Mouse (Mus musculus): ENCODE data around the gene Cdh3. TPM values are rescaled to one million over a fixed set of nuclear protein-coding genes. Genes with fewer than 3 reads are reported as not detected.

Cdh3 gene
- polyA plus RNA-seq, 1 experiment from 2014 or later, result 0.65 TPM

- WGBS (ENCODE audit: insufficient replicate concordance), result 61% methylated on average over 4 of the region's 4 CpGs
- Histone ChIP-seq H3K4me1 (ENCODE audit: insufficient read depth) (no peaks in the 10 kb centered on the region), H3K36me3 (replicated peaks; ENCODE audit: insufficient read depth, low read length) (no peaks in the 10 kb centered on the region), H3K27me3 (ENCODE audit: insufficient read depth, low read length) (no peaks in the 10 kb centered on the region), H3K4me3 (ENCODE audit: low read depth, low read length) (no peak overlapping the region), H3K27ac (ENCODE audit: low read depth) (no peak overlapping the region), H3K4me2 (ENCODE audit: low read depth, low read length) (no peak overlapping the region), H3K9ac (replicated peaks) (no peak overlapping the region), H3K9me3 (ENCODE audit: low read length) (no peaks in the 10 kb centered on the region)
- peak; percentile 36 for DNase-seq
- TF ChIP-seq CTCF (IDR thresholded peaks at IDR 0.05; ENCODE audit: low read depth) (peak; percentile 71), EP300 (IDR thresholded peaks at IDR 0.05; ENCODE audit: low read depth) (no peak)
- ATAC-seq, result no peak
Measured at GRCm38 (mm10) chr8:106530566-106530965, 19.9 kb downstream of the Cdh3 start.

- DNase-seq (no peak), ATAC-seq (no peak)
- H3K4me3 ChIP-seq (ENCODE audit: low read depth, low read length), result no peak overlapping the region
- no peaks in the 10 kb centered on the region for H3K9me3 ChIP-seq (ENCODE audit: low read length)
- no peak overlapping the region for H3K27ac ChIP-seq (ENCODE audit: low read depth)
- H3K27me3 ChIP-seq (ENCODE audit: insufficient read depth, low read length), result no peaks in the 10 kb centered on the region
- no peaks in the 10 kb centered on the region for H3K36me3 ChIP-seq (replicated peaks; ENCODE audit: insufficient read depth, low read length)
- H3K9ac ChIP-seq (replicated peaks), result no peak overlapping the region
- WGBS (ENCODE audit: insufficient replicate concordance), result 40% methylated on average over 7 of the region's 7 CpGs
- no peak for TF ChIP-seq CTCF (IDR thresholded peaks at IDR 0.05; ENCODE audit: low read depth)
- no peak for TF ChIP-seq EP300 (IDR thresholded peaks at IDR 0.05; ENCODE audit: low read depth)
- H3K4me2 ChIP-seq (ENCODE audit: low read depth, low read length), result no peak overlapping the region
- H3K4me1 ChIP-seq (ENCODE audit: insufficient read depth), result no peaks in the 10 kb centered on the region
Measured at GRCm38 (mm10) chr8:106533709-106534108, 23.0 kb downstream of the Cdh3 start.

- ATAC-seq (no peak), DNase-seq (peak; percentile 65)
- WGBS (ENCODE audit: insufficient replicate concordance), result 34% methylated on average over 6 of the region's 6 CpGs
- Histone ChIP-seq H3K9me3 (ENCODE audit: low read length) (no peaks in the 10 kb centered on the region), H3K27me3 (ENCODE audit: insufficient read depth, low read length) (no peaks in the 10 kb centered on the region), H3K4me3 (ENCODE audit: low read depth, low read length) (no peak overlapping the region), H3K4me1 (ENCODE audit: insufficient read depth) (no peaks in the 10 kb centered on the region), H3K36me3 (replicated peaks; ENCODE audit: insufficient read depth, low read length) (no peaks in the 10 kb centered on the region), H3K9ac (replicated peaks) (no peak overlapping the region), H3K27ac (ENCODE audit: low read depth) (no peak overlapping the region), H3K4me2 (ENCODE audit: low read depth, low read length) (no peak overlapping the region)
- TF ChIP-seq CTCF (IDR thresholded peaks at IDR 0.05; ENCODE audit: low read depth), result peak; percentile 80
- no peak for TF ChIP-seq EP300 (IDR thresholded peaks at IDR 0.05; ENCODE audit: low read depth)
Measured at GRCm38 (mm10) chr8:106534449-106534848, 23.8 kb downstream of the Cdh3 start.

DNA sequence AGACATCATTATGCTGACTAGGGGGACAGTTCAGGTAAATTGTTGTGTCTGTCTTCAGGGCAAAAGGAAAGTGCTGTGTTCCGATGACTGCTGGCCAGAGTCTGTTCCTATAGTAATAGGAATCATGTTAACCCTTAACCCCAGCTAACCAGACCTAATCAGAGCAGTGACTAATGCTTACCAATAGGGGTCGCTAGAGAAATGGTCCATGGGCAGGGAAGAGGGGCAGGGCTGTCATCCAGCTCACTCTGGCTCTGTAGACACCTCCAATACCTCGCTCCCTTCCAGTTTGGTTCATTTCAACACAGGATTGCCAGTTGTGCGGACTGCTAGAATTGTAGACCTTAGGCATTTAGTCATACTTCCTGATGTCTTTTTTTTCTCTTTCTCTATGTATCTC is 24.8 kb downstream of the Cdh3 start:
- no peak overlapping the region for H3K4me2 ChIP-seq (ENCODE audit: low read depth, low read length)
- H3K4me1 ChIP-seq (ENCODE audit: insufficient read depth), result no peaks in the 10 kb centered on the region
- DNase-seq, result no peak
- H3K27ac ChIP-seq (ENCODE audit: low read depth), result no peak overlapping the region
- H3K27me3 ChIP-seq (ENCODE audit: insufficient read depth, low read length), result no peaks in the 10 kb centered on the region
- H3K9ac ChIP-seq (replicated peaks), result no peak overlapping the region
- no peak overlapping the region for H3K4me3 ChIP-seq (ENCODE audit: low read depth, low read length)
- H3K36me3 ChIP-seq (replicated peaks; ENCODE audit: insufficient read depth, low read length), result no peaks in the 10 kb centered on the region
- no peak for ATAC-seq
- TF ChIP-seq CTCF (IDR thresholded peaks at IDR 0.05; ENCODE audit: low read depth), result peak; percentile 58
- no peak for TF ChIP-seq EP300 (IDR thresholded peaks at IDR 0.05; ENCODE audit: low read depth)
- 60% methylated on average over 4 of the region's 4 CpGs for WGBS (ENCODE audit: insufficient replicate concordance)
- no peaks in the 10 kb centered on the region for H3K9me3 ChIP-seq (ENCODE audit: low read length)

GRCm38 (mm10) chr8:106539193-106539592 is 28.5 kb downstream of the Cdh3 start:
- no peak overlapping the region for H3K4me3 ChIP-seq (ENCODE audit: low read depth, low read length)
- no peaks in the 10 kb centered on the region for H3K9me3 ChIP-seq (ENCODE audit: low read length)
- no peak overlapping the region for H3K9ac ChIP-seq (replicated peaks)
- no peak overlapping the region for H3K27ac ChIP-seq (ENCODE audit: low read depth)
- DNase-seq (no peak), ATAC-seq (no peak)
- TF ChIP-seq CTCF (IDR thresholded peaks at IDR 0.05; ENCODE audit: low read depth) (no peak), EP300 (IDR thresholded peaks at IDR 0.05; ENCODE audit: low read depth) (no peak)
- H3K4me2 ChIP-seq (ENCODE audit: low read depth, low read length), result no peak overlapping the region
- H3K36me3 ChIP-seq (replicated peaks; ENCODE audit: insufficient read depth, low read length), result no peaks in the 10 kb centered on the region
- H3K27me3 ChIP-seq (ENCODE audit: insufficient read depth, low read length), result no peaks in the 10 kb centered on the region
- WGBS (ENCODE audit: insufficient replicate concordance), result 57% methylated on average over 5 of the region's 5 CpGs
- no peaks in the 10 kb centered on the region for H3K4me1 ChIP-seq (ENCODE audit: insufficient read depth)

DNA sequence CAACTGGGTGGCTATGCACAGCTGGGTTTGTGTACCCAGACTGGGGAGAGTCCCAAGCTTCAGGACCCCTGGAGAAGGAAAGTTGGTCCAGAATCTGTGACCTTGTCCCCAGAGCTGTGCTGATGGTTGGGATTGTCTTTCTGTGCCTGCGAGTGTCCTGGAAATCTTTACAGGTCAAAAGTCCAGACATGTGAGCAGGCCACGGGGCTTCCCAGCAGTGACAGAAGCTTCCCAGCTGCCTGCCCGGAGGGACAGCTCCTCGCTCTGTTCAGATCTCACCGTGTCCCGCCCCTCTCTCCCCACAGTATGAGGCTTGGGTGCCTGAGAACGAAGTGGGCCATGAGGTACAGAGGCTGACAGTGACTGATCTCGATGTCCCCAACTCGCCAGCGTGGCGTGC is 30.3 kb downstream of the Cdh3 start:
- no peak for TF ChIP-seq CTCF (IDR thresholded peaks at IDR 0.05; ENCODE audit: low read depth)
- no peak for TF ChIP-seq EP300 (IDR thresholded peaks at IDR 0.05; ENCODE audit: low read depth)
- ATAC-seq, result peak; percentile 78
- DNase-seq, result peak; percentile 59
- Histone ChIP-seq H3K4me2 (ENCODE audit: low read depth, low read length) (no peak overlapping the region), H3K4me1 (ENCODE audit: insufficient read depth) (no peaks in the 10 kb centered on the region), H3K27me3 (ENCODE audit: insufficient read depth, low read length) (no peaks in the 10 kb centered on the region), H3K9ac (replicated peaks) (no peak overlapping the region), H3K9me3 (ENCODE audit: low read length) (no peaks in the 10 kb centered on the region), H3K36me3 (replicated peaks; ENCODE audit: insufficient read depth, low read length) (no peaks in the 10 kb centered on the region), H3K27ac (ENCODE audit: low read depth) (no peak overlapping the region), H3K4me3 (ENCODE audit: low read depth, low read length) (no peak overlapping the region)
- WGBS (ENCODE audit: insufficient replicate concordance), result 65% methylated on average over 11 of the region's 11 CpGs

DNA sequence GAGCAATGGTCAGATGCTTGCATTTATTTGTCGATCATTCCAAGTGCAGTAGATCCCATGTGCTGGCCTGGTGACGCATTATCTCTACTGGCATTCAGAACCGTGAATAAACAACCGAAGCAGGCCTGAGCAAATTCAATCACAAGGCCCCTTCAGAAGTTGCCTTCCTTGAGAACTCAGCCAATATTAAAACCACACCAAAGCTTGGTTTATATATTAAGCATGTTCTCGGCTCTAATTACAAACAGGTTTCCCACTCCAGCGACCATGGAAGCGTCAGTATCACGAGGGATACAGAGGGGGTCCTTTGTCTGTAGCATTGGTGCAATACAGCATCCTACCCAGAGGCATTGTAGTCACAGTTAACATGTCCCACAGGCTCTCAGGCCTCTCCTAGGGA is 32.4 kb downstream of the Cdh3 start:
- Histone ChIP-seq H3K9ac (replicated peaks) (no peak overlapping the region), H3K4me3 (ENCODE audit: low read depth, low read length) (no peak overlapping the region), H3K27me3 (ENCODE audit: insufficient read depth, low read length) (no peaks in the 10 kb centered on the region), H3K9me3 (ENCODE audit: low read length) (no peaks in the 10 kb centered on the region), H3K4me2 (ENCODE audit: low read depth, low read length) (no peak overlapping the region), H3K36me3 (replicated peaks; ENCODE audit: insufficient read depth, low read length) (no peaks in the 10 kb centered on the region), H3K4me1 (ENCODE audit: insufficient read depth) (no peaks in the 10 kb centered on the region), H3K27ac (ENCODE audit: low read depth) (no peak overlapping the region)
- WGBS (ENCODE audit: insufficient replicate concordance), result 80% methylated on average over 8 of the region's 8 CpGs
- TF ChIP-seq EP300 (IDR thresholded peaks at IDR 0.05; ENCODE audit: low read depth) (no peak), CTCF (IDR thresholded peaks at IDR 0.05; ENCODE audit: low read depth) (no peak)
- ATAC-seq (no peak), DNase-seq (no peak)
